Mouse (Mus musculus) thymus, adult 2 months (tissue): ENCODE measurements around the gene Olfr907.

ENCODE experiments used
- CTCF ChIP-seq: fragments of 200-500 bp; IDR thresholded peaks from 2 replicates; pipeline ENCODE4 v1.5.1; 2012; ENCODE audit warnings: mild to moderate bottlenecking, control low read depth, low read length, moderate library complexity, borderline replicate concordance; ENCODE audit not compliant: control insufficient read depth, poor library complexity, insufficient read depth; ENCODE audit errors: extremely low read depth
- POLR2A ChIP-seq: fragments of 200-500 bp; IDR thresholded peaks from 2 replicates; pipeline ENCODE4 v1.6.1; 2012; ENCODE audit warnings: mild to moderate bottlenecking, low read length, control low read depth, moderate library complexity; ENCODE audit not compliant: control insufficient read depth, poor library complexity, insufficient read depth; ENCODE audit errors: extremely low read depth

- TF ChIP-seq CTCF: no peak
- no peak for TF ChIP-seq POLR2A
Measured at GRCm38 (mm10) chr9:38486785-38487184, 8.8 kb upstream of the Olfr907 start, which contains the start of gene Olfr906.
